Mouse (Mus musculus): ENCODE measurements around the gene Sh3gl2. TPM values are rescaled to one million over a fixed set of nuclear protein-coding genes. Genes with fewer than 3 reads are reported as not detected.

The Sh3gl2 gene
- polyA plus RNA-seq, 1 experiment from 2014 or later: 17.5 TPM

DNA sequence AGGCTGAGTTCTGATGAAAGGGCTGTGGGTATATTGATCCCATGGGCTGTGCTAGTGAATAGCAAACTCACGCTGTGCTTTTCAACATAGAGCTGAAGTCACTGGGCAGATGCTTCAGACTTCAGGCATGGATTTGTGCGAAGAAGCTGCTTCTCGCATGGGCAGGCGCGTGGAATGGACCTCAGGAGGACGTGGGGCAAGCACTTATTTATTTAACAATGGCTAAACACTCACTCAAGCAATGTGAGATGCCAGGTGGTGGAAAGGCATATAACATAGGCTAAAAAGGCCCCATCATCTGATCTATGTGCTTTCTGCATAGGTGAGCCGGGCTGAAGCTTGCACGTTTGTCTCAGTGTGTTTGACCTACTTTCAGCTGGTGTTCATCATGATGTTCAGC, 193.8 kb downstream of the Sh3gl2 start:
- Histone ChIP-seq H3K9me3 (ENCODE audit: control insufficient read depth, low read length) (no peaks in the 10 kb centered on the region), H3K4me3 (ENCODE audit: low read depth, low read length) (no peak overlapping the region), H3K36me3 (ENCODE audit: control insufficient read depth, insufficient read depth, low read length) (no peaks in the 10 kb centered on the region), H3K4me2 (ENCODE audit: low read length) (no peak overlapping the region), H3K27ac (ENCODE audit: low read depth) (no peak overlapping the region), H3K27me3 (replicated peaks; ENCODE audit: control insufficient read depth, insufficient read depth, low read length) (no peaks in the 10 kb centered on the region), H3K9ac (ENCODE audit: low read length) (no peak overlapping the region), H3K4me1 (replicated peaks; ENCODE audit: control insufficient read depth, insufficient read depth, low read length) (no peaks in the 10 kb centered on the region)
- WGBS: 79% methylated on average over 8 of the region's 8 CpGs
- ATAC-seq (replicated peaks; ENCODE audit: low FRiP score, low TSS enrichment, low read depth) (no peak), DNase-seq (ENCODE audit: low spot score) (no peak)

DNA sequence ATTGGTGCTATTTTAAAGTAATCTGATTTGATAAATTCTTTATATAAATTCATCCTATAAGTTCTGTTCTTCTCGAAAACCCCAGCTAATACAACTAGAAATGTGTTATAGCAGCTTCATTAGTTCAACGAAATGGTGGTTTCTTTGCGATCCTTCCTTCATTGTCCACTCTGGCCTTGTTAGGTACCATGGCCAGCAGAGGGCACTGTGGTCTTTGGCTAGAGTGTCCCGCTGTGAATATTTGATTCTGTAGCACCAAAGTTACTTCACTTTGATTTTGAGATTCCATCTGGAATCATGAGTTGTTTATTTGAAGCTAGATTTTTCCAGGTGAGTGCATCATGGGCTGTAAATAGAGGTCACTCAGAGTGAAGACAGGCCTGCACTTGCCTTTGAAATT, 197.9 kb downstream of the Sh3gl2 start:
- WGBS: 32% methylated on average over 4 of the region's 4 CpGs
- H3K27ac ChIP-seq (ENCODE audit: low read depth): no peak overlapping the region
- H3K9ac ChIP-seq (ENCODE audit: low read length): no peak overlapping the region
- DNase-seq (ENCODE audit: low spot score): peak; percentile 88
- H3K4me3 ChIP-seq (ENCODE audit: low read depth, low read length): no peak overlapping the region
- no peaks in the 10 kb centered on the region for H3K4me1 ChIP-seq (replicated peaks; ENCODE audit: control insufficient read depth, insufficient read depth, low read length)
- ATAC-seq (replicated peaks; ENCODE audit: low FRiP score, low TSS enrichment, low read depth): no peak
- no peaks in the 10 kb centered on the region for H3K9me3 ChIP-seq (ENCODE audit: control insufficient read depth, low read length)
- no peaks in the 10 kb centered on the region for H3K27me3 ChIP-seq (replicated peaks; ENCODE audit: control insufficient read depth, insufficient read depth, low read length)
- no peaks in the 10 kb centered on the region for H3K36me3 ChIP-seq (ENCODE audit: control insufficient read depth, insufficient read depth, low read length)
- no peak overlapping the region for H3K4me2 ChIP-seq (ENCODE audit: low read length)

DNA sequence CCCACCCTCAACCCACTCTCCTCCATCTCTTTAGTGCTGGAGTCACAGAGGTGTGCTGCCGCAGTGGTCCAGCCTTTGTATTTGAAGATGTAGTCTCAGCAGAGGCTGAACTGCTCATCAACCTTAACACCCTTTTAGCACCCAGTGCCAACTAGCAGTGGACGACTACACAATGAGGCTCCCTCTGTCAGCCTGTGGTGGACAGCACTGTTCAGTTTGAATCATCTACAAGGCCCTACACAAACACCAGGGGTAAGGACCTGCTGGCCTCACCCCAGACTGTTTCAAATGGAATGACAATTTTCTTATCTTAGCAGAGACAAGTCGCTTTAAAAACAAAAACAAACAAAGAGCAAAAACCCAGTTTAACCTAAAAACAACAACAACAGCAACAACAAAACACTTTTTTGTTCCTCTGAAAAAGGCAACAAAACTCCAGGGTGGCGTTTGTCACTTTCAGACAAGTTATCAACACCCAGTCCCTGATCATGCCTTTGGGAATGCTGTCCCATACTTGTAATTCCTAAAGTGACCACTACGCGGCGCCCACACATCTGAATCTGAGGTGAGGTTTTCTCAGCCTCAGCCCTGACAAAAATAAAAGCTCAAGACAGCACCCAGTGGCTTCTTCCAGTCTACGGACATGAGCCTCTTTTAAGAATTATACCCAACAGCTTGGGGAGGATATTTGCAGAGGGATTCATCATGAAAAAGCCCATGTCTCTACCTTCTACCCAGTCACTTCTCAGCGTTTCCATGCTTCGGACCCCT, 199.7 kb downstream of the Sh3gl2 start:
- 44% methylated on average over 10 of the region's 10 CpGs for WGBS
- no peak overlapping the region for H3K9ac ChIP-seq (ENCODE audit: low read length)
- ATAC-seq (replicated peaks; ENCODE audit: low FRiP score, low TSS enrichment, low read depth): peak; percentile 40; the same call in 1 of the 2 replicates

DNA sequence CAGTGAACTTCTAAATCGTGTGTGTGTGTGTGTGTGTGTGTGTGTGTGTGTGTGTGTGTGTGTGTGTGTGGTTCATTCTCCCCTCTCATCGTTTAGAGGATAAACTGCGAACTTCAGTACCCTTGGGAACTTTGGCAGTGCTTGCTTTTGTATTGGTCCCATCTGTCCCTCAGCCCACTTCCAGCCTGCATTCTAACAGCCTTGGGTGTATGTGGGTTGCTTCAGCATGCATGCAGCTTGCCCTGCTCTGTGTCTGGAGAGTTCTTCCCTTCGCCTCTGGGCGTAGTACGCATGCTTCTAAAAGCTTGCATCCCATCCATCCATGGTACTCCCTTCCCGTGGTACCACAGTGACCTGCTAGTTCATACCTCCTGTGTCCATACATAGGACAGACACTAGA, 200.3 kb downstream of the Sh3gl2 start:
- Histone ChIP-seq H3K36me3 (ENCODE audit: control insufficient read depth, insufficient read depth, low read length) (no peaks in the 10 kb centered on the region), H3K27ac (ENCODE audit: low read depth) (no peak overlapping the region), H3K4me2 (ENCODE audit: low read length) (no peak overlapping the region), H3K9ac (ENCODE audit: low read length) (no peak overlapping the region), H3K4me3 (ENCODE audit: low read depth, low read length) (no peak overlapping the region), H3K9me3 (ENCODE audit: control insufficient read depth, low read length) (no peaks in the 10 kb centered on the region), H3K27me3 (replicated peaks; ENCODE audit: control insufficient read depth, insufficient read depth, low read length) (no peaks in the 10 kb centered on the region), H3K4me1 (replicated peaks; ENCODE audit: control insufficient read depth, insufficient read depth, low read length) (no peaks in the 10 kb centered on the region)
- WGBS: 82% methylated on average over 7 of the region's 7 CpGs
- ATAC-seq (replicated peaks; ENCODE audit: low FRiP score, low TSS enrichment, low read depth): no peak
- no peak for DNase-seq (ENCODE audit: low spot score)

More for the DNA sequence above, 199.7 kb downstream of the Sh3gl2 start:
- H3K4me1 ChIP-seq (replicated peaks; ENCODE audit: control insufficient read depth, insufficient read depth, low read length): no peaks in the 10 kb centered on the region
- H3K36me3 ChIP-seq (ENCODE audit: control insufficient read depth, insufficient read depth, low read length): no peaks in the 10 kb centered on the region
- H3K9me3 ChIP-seq (ENCODE audit: control insufficient read depth, low read length): no peaks in the 10 kb centered on the region
- no peak overlapping the region for H3K27ac ChIP-seq (ENCODE audit: low read depth)
- no peak overlapping the region for H3K4me2 ChIP-seq (ENCODE audit: low read length)
- no peak overlapping the region for H3K4me3 ChIP-seq (ENCODE audit: low read depth, low read length)
- no peaks in the 10 kb centered on the region for H3K27me3 ChIP-seq (replicated peaks; ENCODE audit: control insufficient read depth, insufficient read depth, low read length)
- peak; percentile 94 for DNase-seq (ENCODE audit: low spot score)

DNA sequence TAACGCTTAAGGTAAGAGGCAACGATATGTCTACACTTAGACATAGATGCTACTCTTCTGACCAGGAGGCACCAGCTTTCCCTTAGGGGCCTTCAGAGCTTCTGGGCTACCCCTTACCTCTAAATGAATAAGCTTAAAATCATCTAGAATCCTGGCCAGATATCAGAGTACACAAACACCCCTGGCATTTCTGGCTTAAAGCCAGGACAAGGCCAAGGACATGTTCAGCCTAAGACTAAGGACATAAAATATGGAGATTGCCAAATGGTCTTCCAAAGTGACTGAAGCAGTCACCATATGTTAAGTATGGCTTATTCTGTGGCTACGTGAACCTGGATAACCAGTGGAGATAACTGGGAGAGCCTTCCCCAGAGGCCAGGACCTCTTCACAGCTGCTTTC, 211.5 kb downstream of the Sh3gl2 start:
- no peaks in the 10 kb centered on the region for H3K9me3 ChIP-seq (ENCODE audit: control insufficient read depth, low read length)
- no peaks in the 10 kb centered on the region for H3K36me3 ChIP-seq (ENCODE audit: control insufficient read depth, insufficient read depth, low read length)
- ATAC-seq (replicated peaks; ENCODE audit: low FRiP score, low TSS enrichment, low read depth) (no peak), DNase-seq (ENCODE audit: low spot score) (no peak)
- 93% methylated on average over 3 of the region's 3 CpGs for WGBS
- no peaks in the 10 kb centered on the region for H3K27me3 ChIP-seq (replicated peaks; ENCODE audit: control insufficient read depth, insufficient read depth, low read length)
- no peak overlapping the region for H3K27ac ChIP-seq (ENCODE audit: low read depth)
- no peak overlapping the region for H3K4me2 ChIP-seq (ENCODE audit: low read length)
- H3K4me3 ChIP-seq (ENCODE audit: low read depth, low read length): no peak overlapping the region
- H3K4me1 ChIP-seq (replicated peaks; ENCODE audit: control insufficient read depth, insufficient read depth, low read length): no peaks in the 10 kb centered on the region
- no peak overlapping the region for H3K9ac ChIP-seq (ENCODE audit: low read length)

DNA sequence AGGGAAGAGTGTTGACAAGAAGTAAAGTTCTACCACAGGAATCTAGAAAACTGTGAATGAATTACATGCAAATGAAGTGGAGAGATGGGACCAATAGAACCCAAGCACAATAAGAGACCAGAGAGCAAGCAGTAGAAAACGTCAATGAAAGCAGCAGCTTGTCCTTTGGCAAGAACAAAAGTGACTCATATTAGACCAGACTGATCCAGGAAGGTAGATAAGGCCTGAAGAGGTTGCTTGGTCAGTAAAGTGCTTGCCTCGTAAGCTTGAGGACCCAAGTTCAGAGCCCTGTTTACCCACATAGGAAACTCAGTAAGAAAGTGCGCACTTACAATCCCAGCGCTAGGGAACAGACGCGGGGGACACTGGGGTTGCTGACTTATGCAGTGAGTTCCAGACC, 215.5 kb downstream of the Sh3gl2 start:
- Histone ChIP-seq H3K27ac (ENCODE audit: low read depth) (no peak overlapping the region), H3K4me1 (replicated peaks; ENCODE audit: control insufficient read depth, insufficient read depth, low read length) (no peaks in the 10 kb centered on the region), H3K36me3 (ENCODE audit: control insufficient read depth, insufficient read depth, low read length) (no peaks in the 10 kb centered on the region), H3K9ac (ENCODE audit: low read length) (no peak overlapping the region), H3K9me3 (ENCODE audit: control insufficient read depth, low read length) (no peaks in the 10 kb centered on the region), H3K4me3 (ENCODE audit: low read depth, low read length) (no peak overlapping the region), H3K4me2 (ENCODE audit: low read length) (no peak overlapping the region), H3K27me3 (replicated peaks; ENCODE audit: control insufficient read depth, insufficient read depth, low read length) (no peaks in the 10 kb centered on the region)
- DNase-seq (ENCODE audit: low spot score) (no peak), ATAC-seq (replicated peaks; ENCODE audit: low FRiP score, low TSS enrichment, low read depth) (no peak)
- WGBS: 83% methylated on average over 6 of the region's 6 CpGs

DNA sequence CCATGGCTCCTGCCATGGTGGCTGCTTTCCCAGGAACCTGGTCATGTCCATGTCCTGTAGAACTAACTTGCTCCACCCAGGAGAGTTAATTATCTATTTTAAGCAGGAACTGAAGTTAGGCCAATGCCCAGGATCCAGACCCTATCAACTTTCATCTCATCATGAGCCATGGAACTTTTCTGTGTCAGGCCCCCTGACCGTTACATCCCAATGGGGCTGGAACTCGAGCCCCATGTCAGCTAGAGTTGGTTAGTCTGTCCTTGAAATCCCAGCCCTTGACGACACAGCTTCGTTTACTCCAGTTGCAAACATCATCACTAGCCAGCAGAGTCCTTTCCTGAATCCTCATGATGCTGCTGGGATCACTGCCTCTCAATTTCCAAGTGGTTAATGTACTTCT, 221.3 kb downstream of the Sh3gl2 start:
- H3K27ac ChIP-seq (ENCODE audit: low read depth): no peak overlapping the region
- no peaks in the 10 kb centered on the region for H3K27me3 ChIP-seq (replicated peaks; ENCODE audit: control insufficient read depth, insufficient read depth, low read length)
- WGBS: 82% methylated on average over 4 of the region's 4 CpGs
- DNase-seq (ENCODE audit: low spot score) (no peak), ATAC-seq (replicated peaks; ENCODE audit: low FRiP score, low TSS enrichment, low read depth) (no peak)
- H3K9me3 ChIP-seq (ENCODE audit: control insufficient read depth, low read length): no peaks in the 10 kb centered on the region
- H3K4me2 ChIP-seq (ENCODE audit: low read length): no peak overlapping the region
- no peaks in the 10 kb centered on the region for H3K4me1 ChIP-seq (replicated peaks; ENCODE audit: control insufficient read depth, insufficient read depth, low read length)
- no peaks in the 10 kb centered on the region for H3K36me3 ChIP-seq (ENCODE audit: control insufficient read depth, insufficient read depth, low read length)
- H3K4me3 ChIP-seq (ENCODE audit: low read depth, low read length): no peak overlapping the region
- H3K9ac ChIP-seq (ENCODE audit: low read length): no peak overlapping the region

DNA sequence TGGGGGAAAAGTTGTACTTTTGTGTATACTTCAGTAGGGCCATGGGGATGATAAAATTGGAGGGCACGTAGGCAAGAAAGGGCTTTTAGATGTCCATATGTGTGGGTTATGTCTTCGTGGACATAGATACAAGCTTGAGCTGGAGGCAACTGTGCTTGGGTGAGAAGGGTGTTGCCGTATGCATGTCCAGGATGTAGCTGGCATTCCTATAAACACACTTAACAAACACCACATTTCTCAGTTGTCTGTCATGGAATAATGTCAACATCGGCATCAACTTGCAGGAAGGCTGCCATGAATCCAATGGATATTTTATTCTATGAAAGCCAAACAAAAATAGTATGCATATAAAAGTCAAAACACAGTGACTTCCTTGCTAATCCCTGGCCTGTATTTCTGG, 227.9 kb downstream of the Sh3gl2 start:
- Histone ChIP-seq H3K9me3 (ENCODE audit: control insufficient read depth, low read length) (no peaks in the 10 kb centered on the region), H3K36me3 (ENCODE audit: control insufficient read depth, insufficient read depth, low read length) (no peaks in the 10 kb centered on the region), H3K9ac (ENCODE audit: low read length) (no peak overlapping the region), H3K4me3 (ENCODE audit: low read depth, low read length) (no peak overlapping the region), H3K27me3 (replicated peaks; ENCODE audit: control insufficient read depth, insufficient read depth, low read length) (no peaks in the 10 kb centered on the region), H3K27ac (ENCODE audit: low read depth) (no peak overlapping the region), H3K4me1 (replicated peaks; ENCODE audit: control insufficient read depth, insufficient read depth, low read length) (no peaks in the 10 kb centered on the region), H3K4me2 (ENCODE audit: low read length) (no peak overlapping the region)
- DNase-seq (ENCODE audit: low spot score) (no peak), ATAC-seq (replicated peaks; ENCODE audit: low FRiP score, low TSS enrichment, low read depth) (no peak)
- 73% methylated on average over 4 of the region's 4 CpGs for WGBS

DNA sequence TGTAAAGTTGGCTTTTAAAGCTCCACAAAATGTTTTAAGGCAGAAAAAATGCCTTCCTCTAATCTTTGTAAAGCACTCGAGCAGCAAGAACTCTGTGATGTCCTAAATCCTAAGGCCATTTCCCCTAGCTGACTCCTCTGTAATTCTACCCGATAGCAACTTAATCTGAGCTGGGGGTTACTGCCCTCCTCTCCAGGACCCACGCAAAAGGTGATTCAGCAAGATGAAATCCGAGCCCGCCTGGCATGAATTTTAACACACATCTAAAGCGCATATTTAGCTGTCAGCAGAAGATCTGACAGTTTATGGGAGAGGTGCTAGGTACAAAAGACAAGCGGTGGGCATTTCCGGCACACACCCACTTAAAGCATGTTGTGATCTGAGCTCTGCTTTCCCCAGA, 229.8 kb downstream of the Sh3gl2 start:
- no peaks in the 10 kb centered on the region for H3K27me3 ChIP-seq (replicated peaks; ENCODE audit: control insufficient read depth, insufficient read depth, low read length)
- 47% methylated on average over 8 of the region's 8 CpGs for WGBS
- H3K9ac ChIP-seq (ENCODE audit: low read length): no peak overlapping the region
- no peak overlapping the region for H3K27ac ChIP-seq (ENCODE audit: low read depth)
- no peak overlapping the region for H3K4me3 ChIP-seq (ENCODE audit: low read depth, low read length)
- H3K4me1 ChIP-seq (replicated peaks; ENCODE audit: control insufficient read depth, insufficient read depth, low read length): no peaks in the 10 kb centered on the region
- no peaks in the 10 kb centered on the region for H3K36me3 ChIP-seq (ENCODE audit: control insufficient read depth, insufficient read depth, low read length)
- no peaks in the 10 kb centered on the region for H3K9me3 ChIP-seq (ENCODE audit: control insufficient read depth, low read length)
- H3K4me2 ChIP-seq (ENCODE audit: low read length): no peak overlapping the region
- no peak for DNase-seq (ENCODE audit: low spot score)
- ATAC-seq (replicated peaks; ENCODE audit: low FRiP score, low TSS enrichment, low read depth): no peak

Data from intestine, embryonic 14.5 days (tissue).